Mouse (Mus musculus) CH12.LX (cell line): Measurements from ENCODE around the gene Slc35b4. TPM values are rescaled to one million over a fixed set of nuclear protein-coding genes. Genes with fewer than 3 reads are reported as not detected.

ENCODE experiments used
- DNase-seq: peaks from one replicate; pipeline ENCODE4 v3.0.0-alpha.2; 2013; ENCODE audit errors: extremely low read depth
- H3K27ac ChIP-seq: 2 replicates; pipeline ENCODE4 v1.5.1; 2012; ENCODE audit warnings: low read depth, mild to moderate bottlenecking, control low read depth, moderate library complexity; ENCODE audit not compliant: insufficient read depth
- H3K27me3 ChIP-seq: replicated peaks from 2 replicates; pipeline ENCODE3; 2012; ENCODE audit warnings: inconsistent platforms
- H3K36me3 ChIP-seq, 2 experiments: replicated peaks in 1 of 2; 2 replicates each; pipeline versions ENCODE3 to v1.6.1; 2012; ENCODE audit warnings: inconsistent platforms in 1 of 2, low read length in 1 of 2, mild to moderate bottlenecking in 1 of 2, mixed read lengths in 1 of 2, moderate library complexity in 1 of 2; ENCODE audit not compliant: control insufficient read depth in 1 of 2, insufficient read depth in 1 of 2
- H3K4me1 ChIP-seq, 2 experiments: 2 replicates each; pipeline ENCODE4 v1.6.1; 2012; ENCODE audit warnings: inconsistent platforms in 1 of 2, moderate library complexity in 1 of 2; ENCODE audit not compliant: insufficient read depth in 2 of 2, control insufficient read depth in 1 of 2
- H3K4me2 ChIP-seq: 2 replicates; pipeline ENCODE4 v1.6.1; 2012; ENCODE audit warnings: low read depth, mild to moderate bottlenecking, control low read depth; ENCODE audit not compliant: poor library complexity, insufficient read depth, severe bottlenecking
- H3K4me3 ChIP-seq, 3 experiments: fragments of 150-350 bp in 1 of 3; sonication (generic) in 1 of 3; replicated peaks in 1 of 3; 2 replicates each; pipeline versions ENCODE3 to v1.5.1; 2011 to 2012; ENCODE audit warnings: low read depth in 2 of 3, low read length in 2 of 3, mild to moderate bottlenecking in 2 of 3, moderate library complexity in 2 of 3, control low read depth in 1 of 3, improper control_type of control experiment in 1 of 3, inconsistent platforms in 1 of 3, mixed read lengths in 1 of 3; ENCODE audit not compliant: poor library complexity in 1 of 3
- H3K79me2 ChIP-seq: replicated peaks from 2 replicates; pipeline ENCODE4 v1.6.1; 2012; ENCODE audit warnings: mild to moderate bottlenecking, moderate library complexity; ENCODE audit not compliant: control insufficient read depth, poor library complexity, insufficient read depth, severe bottlenecking; ENCODE audit errors: extremely low read depth
- H3K9ac ChIP-seq: 2 replicates; pipeline ENCODE4 v1.6.1; 2012; ENCODE audit warnings: low read depth, mild to moderate bottlenecking, control low read depth, moderate library complexity; ENCODE audit not compliant: insufficient read depth
- H3K9me3 ChIP-seq: replicated peaks from 2 replicates; pipeline ENCODE3; 2012; ENCODE audit warnings: low read length, inconsistent platforms, mixed read lengths
- CHD1 ChIP-seq: IDR thresholded peaks from 2 replicates; pipeline ENCODE4 v1.6.1; 2012; ENCODE audit warnings: low read depth, low read length, improper control_type of control experiment, inconsistent platforms
- CHD2 ChIP-seq: IDR thresholded peaks from 2 replicates; pipeline ENCODE4 v1.6.1; 2011; ENCODE audit warnings: low read length, improper control_type of control experiment
- CTCF ChIP-seq, 2 experiments: IDR thresholded peaks in 1 of 2; conservative IDR thresholded peaks in 1 of 2; 2 replicates each; pipeline ENCODE4 v1.5.1; 2011 to 2012; ENCODE audit warnings: low read depth in 2 of 2, low read length in 2 of 2, improper control_type of control experiment in 1 of 2, inconsistent platforms in 1 of 2, mild to moderate bottlenecking in 1 of 2, moderate library complexity in 1 of 2
- E2F4 ChIP-seq: IDR thresholded peaks from 2 replicates; pipeline ENCODE4 v1.6.1; 2011; ENCODE audit warnings: low read depth, low read length, improper control_type of control experiment; ENCODE audit not compliant: insufficient replicate concordance
- EP300 ChIP-seq: IDR thresholded peaks from 2 replicates; pipeline ENCODE4 v1.6.1; 2011; ENCODE audit warnings: low read length, improper control_type of control experiment
- ETS1 ChIP-seq: conservative IDR thresholded peaks from 2 replicates; pipeline ENCODE4 v1.6.1; 2012; ENCODE audit warnings: low read depth, mild to moderate bottlenecking, inconsistent platforms, low read length, improper control_type of control experiment, moderate library complexity
- GABPA ChIP-seq: IDR thresholded peaks from 2 replicates; pipeline ENCODE4 v1.6.1; 2012; ENCODE audit warnings: low read depth, low read length, improper control_type of control experiment, inconsistent platforms; ENCODE audit not compliant: insufficient replicate concordance
- HCFC1 ChIP-seq: IDR thresholded peaks from 2 replicates; pipeline ENCODE4 v1.6.1; 2012; ENCODE audit warnings: low read depth, mild to moderate bottlenecking, inconsistent platforms, low read length, improper control_type of control experiment
- JUN ChIP-seq: IDR thresholded peaks from 2 replicates; pipeline ENCODE4 v1.6.1; 2011; ENCODE audit warnings: low read depth, mild to moderate bottlenecking, low read length, improper control_type of control experiment, moderate library complexity; ENCODE audit not compliant: insufficient read depth
- JUND ChIP-seq: conservative IDR thresholded peaks from 2 replicates; pipeline ENCODE4 v1.6.1; 2011; ENCODE audit warnings: low read depth, low read length, improper control_type of control experiment
- MAFK ChIP-seq: IDR thresholded peaks from 2 replicates; pipeline ENCODE4 v1.6.1; 2011; ENCODE audit warnings: low read length, improper control_type of control experiment; ENCODE audit not compliant: insufficient replicate concordance
- MAX ChIP-seq: IDR thresholded peaks from 2 replicates; pipeline ENCODE4 v1.6.1; 2011; ENCODE audit warnings: low read length, improper control_type of control experiment
- MAZ ChIP-seq: IDR thresholded peaks from 2 replicates; pipeline ENCODE4 v1.6.1; 2012; ENCODE audit warnings: low read depth, mild to moderate bottlenecking, inconsistent platforms, low read length, improper control_type of control experiment, moderate library complexity
- MXI1 ChIP-seq: IDR thresholded peaks from 2 replicates; pipeline ENCODE4 v1.6.1; 2011; ENCODE audit warnings: mild to moderate bottlenecking, low read depth, low read length, improper control_type of control experiment
- MYC ChIP-seq: IDR thresholded peaks from 2 replicates; pipeline ENCODE4 v1.6.1; 2011; ENCODE audit warnings: low read depth, mild to moderate bottlenecking, improper control_type of control experiment, low read length
- NELFE ChIP-seq: IDR thresholded peaks from 2 replicates; pipeline ENCODE4 v1.6.1; 2011; ENCODE audit warnings: low read depth, low read length, improper control_type of control experiment
- PAX5 ChIP-seq: IDR thresholded peaks from 2 replicates; pipeline ENCODE4 v1.6.1; 2012; ENCODE audit warnings: low read length, inconsistent platforms, mixed read lengths
- POLR2AphosphoS2 ChIP-seq: IDR thresholded peaks from 2 replicates; pipeline ENCODE4 v1.6.1; 2011; ENCODE audit warnings: low read depth, low read length, improper control_type of control experiment
- TBP ChIP-seq: conservative IDR thresholded peaks from 2 replicates; pipeline ENCODE4 v1.6.1; 2011; ENCODE audit warnings: low read depth, low read length, improper control_type of control experiment
- TCF12 ChIP-seq: IDR thresholded peaks from 2 replicates; pipeline ENCODE4 v1.6.1; 2014; ENCODE audit warnings: low read depth, mild to moderate bottlenecking, inconsistent platforms, low read length, improper control_type of control experiment
- UBTF ChIP-seq: IDR thresholded peaks from 2 replicates; pipeline ENCODE4 v1.6.1; 2012; ENCODE audit warnings: low read depth, mild to moderate bottlenecking, inconsistent platforms, low read length, improper control_type of control experiment, moderate library complexity
- USF1 ChIP-seq: IDR thresholded peaks from 2 replicates; pipeline ENCODE4 v1.6.1; 2014; ENCODE audit warnings: low read depth, mild to moderate bottlenecking, inconsistent platforms, low read length, improper control_type of control experiment
- ZMIZ1 ChIP-seq: IDR thresholded peaks from 2 replicates; pipeline ENCODE4 v1.6.1; 2012; ENCODE audit warnings: low read depth, mild to moderate bottlenecking, inconsistent platforms, low read length, improper control_type of control experiment
- dilution Hi-C: fragments of 300-500 bp; cut with MboI; formaldehyde crosslinking; loops from 2 replicates; pipeline ENCODE4 v1.14.3; 2020; ENCODE audit warnings: low sequenced_read_pairs; ENCODE audit not compliant: extremely low pct_unique_long_range_greater_than_20kb, extremely low pct_ligation_motif_present
- in situ Hi-C: fragments of 300-500 bp; cut with MboI; formaldehyde crosslinking; loops from 3 replicates; pipeline ENCODE4 v1.14.3; 2019; ENCODE audit warnings: low sequenced_read_pairs, low pct_ligation_motif_present, low pct_unique_long_range_greater_than_20kb, mixed read lengths
- polyA plus RNA-seq: library from polyadenylated mRNA; unstranded; fragments of >175 nt; gene quantifications from 2 replicates; pipeline ENCODE4 v1.2.1, GENCODE M21; 2012; ENCODE audit warnings: low read depth; ENCODE audit not compliant: insufficient read length
- total RNA-seq, 2 experiments: library from RNA; depleted of rRNA; stranded (reverse); fragments of 300-350 nt in 1 of 2; fragments of >200 nt in 1 of 2; gene quantifications; 2 replicates each; pipeline ENCODE4 v1.2.3; 2012 to 2014

The Slc35b4 gene
- total and polyA plus RNA-seq, 3 experiments, result 16.9 to 34.8 (median 19.8) TPM

DNA sequence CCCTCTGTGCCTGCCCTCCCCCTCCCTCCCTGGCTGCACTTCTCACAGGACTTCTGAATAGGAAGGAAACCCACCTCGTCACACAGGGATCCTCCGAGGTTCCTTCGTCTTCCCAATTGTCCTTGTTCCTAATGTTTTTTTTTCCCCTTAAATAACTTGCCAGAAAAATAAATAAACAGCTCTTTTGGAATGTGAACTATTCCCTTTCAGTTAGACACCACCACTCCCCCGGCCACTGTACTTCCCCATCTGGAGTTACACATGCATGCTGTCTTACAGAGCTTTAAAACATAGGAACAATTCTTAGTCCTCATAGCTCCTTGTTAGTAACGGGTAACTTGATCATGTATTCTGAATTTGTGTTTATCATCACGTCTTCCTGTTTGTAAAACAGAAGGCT, 30.9 kb downstream of the Slc35b4 start:
- Histone ChIP-seq H3K9ac (no peak overlapping the region), H3K4me1 (peaks cover 0 to 17% of the 10 kb centered on the region in 2 experiments; a peak in 3 of 4 replicates), H3K79me2 (no peaks in the 10 kb centered on the region), H3K4me2 (no peak overlapping the region), H3K36me3 (no peaks in the 10 kb centered on the region), H3K27ac (no peak overlapping the region), H3K4me3 (no peak overlapping the region), H3K9me3 (peaks cover 8% of the 10 kb centered on the region), H3K27me3 (no peaks in the 10 kb centered on the region)
- in situ Hi-C loops (no loop called here), dilution Hi-C loops (no loop called here)
- DNase-seq, result no peak
- TF ChIP-seq MYC (no peak), ZMIZ1 (no peak), EP300 (no peak), JUND (no peak), TCF12 (no peak), MAX (no peak), TBP (no peak), UBTF (no peak), NELFE (no peak), GABPA (no peak), MAFK (no peak), MAZ (no peak), E2F4 (no peak), CTCF (conservative IDR thresholded peaks at IDR 0.05 in 1 of 2, IDR thresholded peaks at IDR 0.05 in 1 of 2; ENCODE audit: low read depth in 2 of 2, low read length in 2 of 2) (no peak), HCFC1 (no peak), CHD2 (no peak), CHD1 (no peak)

DNA sequence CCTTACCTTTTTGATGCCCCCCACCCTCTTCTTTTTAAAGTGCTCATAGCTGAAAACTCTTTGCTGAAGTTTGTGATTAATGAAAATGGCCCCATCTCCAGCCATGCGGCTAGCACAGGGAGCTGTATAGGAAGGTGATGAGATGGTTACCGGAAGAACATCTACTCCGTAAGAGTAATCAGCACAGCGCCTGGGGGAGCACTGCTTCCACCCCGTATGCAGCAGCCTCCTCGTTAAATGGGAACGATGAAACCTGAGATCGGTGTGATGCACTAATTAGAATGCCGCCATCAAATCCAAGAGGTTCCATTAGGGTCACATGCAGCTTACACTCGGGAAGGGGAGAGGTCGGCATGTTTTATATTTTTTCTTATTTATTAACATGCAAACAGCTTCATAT, 34.0 kb downstream of the Slc35b4 start:
- Histone ChIP-seq H3K4me3 (no peak overlapping the region), H3K4me1 (peaks cover 0 to 6% of the 10 kb centered on the region in 2 experiments; a peak in 2 of 4 replicates), H3K36me3 (no peaks in the 10 kb centered on the region), H3K79me2 (no peaks in the 10 kb centered on the region), H3K9ac (no peak overlapping the region), H3K27me3 (no peaks in the 10 kb centered on the region), H3K9me3 (peaks cover 8% of the 10 kb centered on the region), H3K4me2 (no peak overlapping the region), H3K27ac (no peak overlapping the region)
- TF ChIP-seq CTCF (conservative IDR thresholded peaks at IDR 0.05 in 1 of 2, IDR thresholded peaks at IDR 0.05 in 1 of 2; ENCODE audit: low read depth in 2 of 2, low read length in 2 of 2), result no peak
- no peak for TF ChIP-seq ZMIZ1
- TF ChIP-seq CHD2, result no peak
- no peak for TF ChIP-seq PAX5
- TF ChIP-seq MXI1, result no peak
- no peak for TF ChIP-seq ETS1
- no peak for TF ChIP-seq JUN
- no peak for TF ChIP-seq USF1
- no peak for TF ChIP-seq POLR2AphosphoS2
- TF ChIP-seq TCF12, result no peak
- no peak for TF ChIP-seq UBTF
- in situ Hi-C loops (no loop called here), dilution Hi-C loops (no loop called here)
- no peak for DNase-seq
